ENCODE assay signal across 25 mouse cellular contexts in the genomic region with DNA sequence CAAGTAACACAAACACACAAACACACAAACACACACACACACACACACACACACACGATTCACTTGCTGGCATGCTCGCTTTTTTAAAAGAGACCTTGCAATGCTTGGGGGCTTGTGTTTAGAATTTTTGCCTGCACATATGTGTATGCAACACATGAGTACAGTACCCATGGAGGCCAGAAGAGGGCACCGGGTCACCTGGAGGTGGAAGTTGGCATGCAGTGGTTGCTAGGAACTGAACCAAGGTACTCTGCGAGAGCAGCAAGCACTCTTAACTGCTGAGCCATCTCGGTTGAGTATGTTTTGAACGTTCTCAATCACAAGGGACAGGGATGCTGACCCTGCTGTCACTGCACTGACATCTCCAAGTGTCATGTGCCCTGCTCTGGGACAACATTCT. TPM values are rescaled to one million over a fixed set of nuclear protein-coding genes. Genes with fewer than 3 reads are reported as not detected.
A peak's percentile ranks its signal among the peaks of the same experiment; 100 is the strongest.
DNase-seq lines count a peak whose midpoint lies in the region; ATAC-seq and TF ChIP-seq lines count a peak whose summit lies in the region.
"Had no signal": no experiment of that assay in that cellular context is flagged by ENCODE, and none has a peak within 500 bp of the region (broad histone marks: within the 10 kb centered on the region; RNA-seq: fewer than 3 reads in every experiment).

No protein-coding gene starts in this region.

- TF ChIP-seq POLR2A in brain, embryonic 14.5 days (IDR thresholded peaks at IDR 0.05; ENCODE audit: borderline replicate concordance, extremely low read depth, insufficient read depth, insufficient read length, poor library complexity, severe bottlenecking), result no peak

- no peaks in the 10 kb centered on the region for H3K9me3 ChIP-seq in lung, postnatal 0 days (ENCODE audit: low read length)
- H3K9me3 ChIP-seq: forebrain, embryonic 13.5 days; heart, embryonic 13.5 days; hindbrain, embryonic 13.5 days; stomach, embryonic 15.5 days had no signal

- H3K27ac ChIP-seq in lung, postnatal 0 days (ENCODE audit: low read length), result no peak overlapping the region
- H3K27ac ChIP-seq: forebrain, embryonic 13.5 days; heart, embryonic 13.5 days; hindbrain, embryonic 13.5 days; left cerebral cortex, adult 2 months; macrophage; stomach, embryonic 15.5 days had no signal

- no peaks in the 10 kb centered on the region for H3K36me3 ChIP-seq in lung, postnatal 0 days (ENCODE audit: insufficient read depth, low read length)
- H3K36me3 ChIP-seq: G1E; heart, embryonic 13.5 days; hindbrain, embryonic 13.5 days; stomach, embryonic 15.5 days had no signal

- intact Hi-C loops in heart, postnatal 36 days (cut with DNase I), result loop anchor here (2.0 kb wide), 1 partner anchor 19 kb away; no protein-coding TSS in a partner anchor

- peaks cover 3% of the 10 kb centered on the region; the same call in 1 of the 2 replicates for H3K4me1 ChIP-seq in lung, postnatal 0 days (ENCODE audit: insufficient read depth, low read depth, low read length)
- H3K4me1 ChIP-seq: stomach, embryonic 15.5 days had no signal

- peak; percentile 86 for DNase-seq in heart, adult 11 months
- no peak for DNase-seq in heart, postnatal 36 days
- DNase-seq in kidney, postnatal 10 days, result peak; percentile 29
- no peak for DNase-seq in kidney, adult 9 months
- DNase-seq in lung, postnatal 0 days (ENCODE audit: low spot score), result no peak
- no peak for DNase-seq in lung, postnatal 14 days
- no peak for DNase-seq in brain, embryonic 14.5 days (ENCODE audit: low read depth)
- DNase-seq in embryo, embryonic 11 days, result no peak
- DNase-seq: adrenal gland, postnatal 10 days; cerebellum, adult 8-10 months; cerebellum, postnatal 36 days; gastrocnemius, postnatal 14 days; heart, adult 18-20 months; layer of hippocampus, adult 9-11 months; thymus, adult 18-20 months; thymus, postnatal 36 days had no signal

- 92% methylated on average over 6 of the region's 6 CpGs for WGBS in lung, postnatal 0 days

- H3K4me2 ChIP-seq in lung, postnatal 0 days (replicated peaks; ENCODE audit: low read depth, low read length), result no peak overlapping the region
- H3K4me2 ChIP-seq: forebrain, embryonic 13.5 days; heart, embryonic 13.5 days; hindbrain, embryonic 13.5 days; stomach, embryonic 15.5 days had no signal

- ATAC-seq in lung, postnatal 0 days, result no peak
- ATAC-seq: forebrain, embryonic 13.5 days; inflammation-experienced regulatory T-cells, adult 6 months; midbrain, embryonic 16.5 days had no signal

- no peak overlapping the region for H3K9ac ChIP-seq in lung, postnatal 0 days (replicated peaks; ENCODE audit: low read depth)
- H3K9ac ChIP-seq: forebrain, embryonic 13.5 days; heart, embryonic 13.5 days; hindbrain, embryonic 13.5 days; stomach, embryonic 15.5 days had no signal

- H3K4me3 ChIP-seq in lung, postnatal 0 days (ENCODE audit: low read depth, low read length), result no peak overlapping the region
- H3K4me3 ChIP-seq: forebrain, embryonic 13.5 days; heart, embryonic 13.5 days; hindbrain, embryonic 13.5 days; left cerebral cortex, adult 2 months; stomach, embryonic 15.5 days had no signal

- no peak for TF ChIP-seq EP300 in lung, postnatal 0 days (IDR thresholded peaks at IDR 0.05)

- H3K27me3 ChIP-seq in lung, postnatal 0 days (replicated peaks; ENCODE audit: insufficient read depth, low read length), result no peaks in the 10 kb centered on the region
- H3K27me3 ChIP-seq: forebrain, embryonic 13.5 days; heart, embryonic 13.5 days; stomach, embryonic 15.5 days had no signal

- peak; percentile 30; the same call in 1 of the 2 replicates for TF ChIP-seq CTCF in lung, postnatal 0 days (IDR thresholded peaks at IDR 0.05)
- peak; percentile 15; the same call in 1 of the 2 replicates for TF ChIP-seq CTCF in brain, embryonic 14.5 days (IDR thresholded peaks at IDR 0.05; ENCODE audit: borderline replicate concordance, extremely low read depth, insufficient read depth, insufficient read length)

RNA-seq across cellular contexts. Expression of gene Bicc1, which starts 5.9 kb away (rescaled TPM):
- total RNA-seq in heart, postnatal 36 days (2021), result 10 to 100 TPM; 16.4 to 22.2 TPM
- 17.3 and 18.2 TPM in 2 replicates for polyA plus RNA-seq in lung, postnatal 0 days (2015; fragmentation: Nextera tagmentation; extraction: Ambion mirVana)
- 4.1 and 6.9 TPM in 2 replicates for polyA plus RNA-seq in brain, embryonic 14.5 days (2012; rRNA removed)
- polyA plus RNA-seq: G1E, macrophage had no signal

Comparison
In these comparisons a context has a peak if more than half of its experiments do, and no peak if none do; other contexts are left out.
1. DNase-seq: peak in heart, adult 11 months (single experiment) and kidney, postnatal 10 days (single experiment); none in heart, postnatal 36 days (0 of 2), kidney, adult 9 months (single experiment), lung, postnatal 0 days (single experiment), lung, postnatal 14 days (single experiment), brain, embryonic 14.5 days (single experiment) and embryo, embryonic 11 days (single experiment).